Mouse (Mus musculus) hindbrain, embryonic 10.5 days (tissue): ENCODE data around the gene Hnrnpdl. TPM values are rescaled to one million over a fixed set of nuclear protein-coding genes. Genes with fewer than 3 reads are reported as not detected.

Experiments used
- polyA plus RNA-seq: library from polyadenylated mRNA; unstranded; fragments of >200 nt; fragmentation: Nextera tagmentation; extraction: Ambion mirVana; gene quantifications from 2 replicates; pipeline ENCODE4 v1.2.1, GENCODE M21; 2016

The Hnrnpdl gene
- polyA plus RNA-seq, 1 experiment from 2014 or later: 193 TPM

Other genes with a start within 250 kb of the Hnrnpdl start
- gene Vamp9, start 133.4 kb downstream of the Hnrnpdl start, polyA plus RNA-seq: 0.82 TPM in 1 of 2 replicates, not detected in the other
- 247 and 280 TPM in 2 replicates for gene Hnrnpd, start 60.7 kb downstream of the Hnrnpdl start, polyA plus RNA-seq
- gene 4930524J08Rik, start 60.6 kb downstream of the Hnrnpdl start, polyA plus RNA-seq: 1.7 and 1.9 TPM in 2 replicates
- 46.9 and 52.1 TPM in 2 replicates for gene Enoph1, start 321 bp upstream of the Hnrnpdl start, polyA plus RNA-seq
- 3.2 and 3.8 TPM in 2 replicates for gene Tmem150c, start 120.1 kb upstream of the Hnrnpdl start, polyA plus RNA-seq